Mouse (Mus musculus): ENCODE results near the gene Tnf.

- TF ChIP-seq CTCF (IDR thresholded peaks at IDR 0.05; ENCODE audit: borderline replicate concordance, extremely low read depth, insufficient read depth, insufficient read length), result no peak
- no peak for TF ChIP-seq POLR2A (IDR thresholded peaks at IDR 0.05; ENCODE audit: borderline replicate concordance, extremely low read depth, insufficient read depth, insufficient read length, poor library complexity, severe bottlenecking)
Measured at GRCm38 (mm10) chr17:35175382-35175781, 26.4 kb downstream of the Tnf start.

All from brain, embryonic 14.5 days (tissue).